Comparison of ENCODE assay signal across 10 mouse cellular contexts in the genomic region with DNA sequence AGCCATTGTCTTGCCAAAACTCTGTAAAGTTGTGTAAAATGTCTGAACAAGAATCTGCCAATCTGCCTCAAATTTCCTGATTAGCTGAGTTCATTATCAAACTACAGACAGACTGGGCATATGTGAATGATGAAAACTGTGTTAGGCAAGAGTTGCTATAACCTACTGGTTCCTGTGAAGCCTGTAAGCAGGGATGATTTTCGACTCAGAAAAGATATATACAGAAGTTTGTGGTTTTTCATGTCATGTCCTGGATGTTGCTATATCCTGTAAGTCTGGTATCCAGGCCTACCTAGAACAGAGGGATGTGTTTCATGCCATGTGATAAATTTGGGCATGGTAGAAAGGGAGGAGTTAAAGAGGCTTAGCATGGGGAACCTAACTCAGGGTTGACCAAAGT.
"Had no signal": no experiment of that assay in that cellular context is flagged by ENCODE, and none has a peak within 500 bp of the region (broad histone marks: within the 10 kb centered on the region; RNA-seq: fewer than 3 reads in every experiment).

No protein-coding gene starts in this region.

- DNase-seq: lung, adult 18-20 months; lung, embryonic 14.5 days; lung, postnatal 10 days; lung, postnatal 4 days; midbrain, embryonic 14.5 days; right cerebral cortex, postnatal 14 days; thymus, adult 2 months; thymus, postnatal 25 days; thymus, postnatal 4 days had no signal

- ATAC-seq: midbrain, embryonic 16.5 days had no signal
